28 mouse cellular contexts compared by ENCODE assay signal in the genomic region with DNA sequence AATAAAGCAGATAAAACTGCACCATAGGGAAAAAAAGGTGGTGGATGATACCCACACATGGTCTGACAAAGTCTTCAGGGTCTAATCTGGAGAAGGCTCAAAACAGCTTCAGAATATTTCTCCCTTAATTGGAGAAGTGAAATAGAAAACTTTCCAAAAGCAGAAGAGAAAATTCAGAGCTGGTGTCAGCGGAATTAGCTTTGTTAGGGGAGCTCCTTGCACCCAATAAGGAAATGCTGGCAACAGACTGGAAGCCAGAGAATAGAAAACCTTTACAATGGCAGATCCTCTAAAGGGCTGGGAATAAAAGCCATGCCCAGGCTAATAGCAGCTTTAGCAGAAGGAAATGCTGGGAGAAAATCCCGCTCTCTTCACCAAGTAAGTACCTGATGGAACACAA. TPM values are rescaled to one million over a fixed set of nuclear protein-coding genes. Genes with fewer than 3 reads are reported as not detected.
"Had no signal": no experiment of that assay in that cellular context is flagged by ENCODE, and none has a peak within 500 bp of the region (broad histone marks: within the 10 kb centered on the region; RNA-seq: fewer than 3 reads in every experiment).

No protein-coding gene starts in this region.

- H3K27me3 ChIP-seq: limb, embryonic 13.5 days; midbrain, embryonic 15.5 days; neural tube, embryonic 12.5 days; neural tube, embryonic 15.5 days; stomach, embryonic 15.5 days had no signal

- ATAC-seq: intestine, embryonic 16.5 days; liver, postnatal 0 days; lung, postnatal 0 days; midbrain, embryonic 15.5 days had no signal

- H3K9me3 ChIP-seq: limb, embryonic 10.5 days; limb, embryonic 13.5 days; midbrain, embryonic 15.5 days; neural tube, embryonic 12.5 days; neural tube, embryonic 15.5 days; stomach, embryonic 15.5 days had no signal

- H3K4me2 ChIP-seq: limb, embryonic 13.5 days; lung, embryonic 14.5 days; midbrain, embryonic 11.5 days; midbrain, embryonic 15.5 days; neural tube, embryonic 12.5 days; neural tube, embryonic 15.5 days; stomach, embryonic 15.5 days had no signal

- H3K4me1 ChIP-seq: limb, embryonic 10.5 days; midbrain, embryonic 15.5 days; neural tube, embryonic 12.5 days; neural tube, embryonic 15.5 days had no signal

- H3K27ac ChIP-seq: kidney, postnatal 0 days; limb, embryonic 10.5 days; limb, embryonic 13.5 days; liver, embryonic 14.5 days; macrophage; midbrain, embryonic 15.5 days; neural tube, embryonic 12.5 days; neural tube, embryonic 15.5 days; stomach, embryonic 15.5 days had no signal

- H3K4me3 ChIP-seq: limb, embryonic 10.5 days; limb, embryonic 13.5 days; midbrain, embryonic 15.5 days; neural tube, embryonic 12.5 days; neural tube, embryonic 15.5 days; stomach, embryonic 15.5 days had no signal

- DNase-seq: kidney, adult 18-20 months; kidney, adult 9 months; kidney, postnatal 25 days; liver; liver, postnatal 0 days; lung, embryonic 14.5 days; right cerebral cortex, adult 18-20 months; right cerebral cortex, postnatal 25 days; spleen, adult 18-20 months; thymus, postnatal 25 days had no signal

- H3K36me3 ChIP-seq: limb, embryonic 10.5 days; limb, embryonic 13.5 days; midbrain, embryonic 15.5 days; neural tube, embryonic 12.5 days; neural tube, embryonic 15.5 days; stomach, embryonic 15.5 days had no signal

- H3K9ac ChIP-seq: limb, embryonic 13.5 days; liver, embryonic 14.5 days; liver, postnatal 0 days; lung, embryonic 14.5 days; midbrain, embryonic 15.5 days; neural tube, embryonic 12.5 days; neural tube, embryonic 15.5 days; stomach, embryonic 15.5 days had no signal

RNA-seq across cellular contexts. Expression of a gene that starts 15.4 kb away (rescaled TPM):
- total RNA-seq: layer of hippocampus, adult 8-10 months; layer of hippocampus, postnatal 10 days; left cerebral cortex, postnatal 25 days; megakaryocyte-erythroid progenitor cell, adult 5-6 weeks had no signal
- polyA plus RNA-seq: intestine, embryonic 16.5 days; kidney, postnatal 0 days; large intestine, adult 2 months; limb, embryonic 10.5 days; limb, embryonic 13.5 days; liver, embryonic 14.5 days; liver, postnatal 0 days; lung, embryonic 14.5 days; lung, postnatal 0 days; macrophage; midbrain, embryonic 11.5 days; midbrain, embryonic 15.5 days; neural tube, embryonic 12.5 days; neural tube, embryonic 15.5 days; stomach, embryonic 15.5 days; thymus, postnatal 0 days had no signal
